Mouse (Mus musculus) hindbrain, embryonic 12.5 days (tissue): ENCODE data around the gene Ddost. TPM values are rescaled to one million over a fixed set of nuclear protein-coding genes. Genes with fewer than 3 reads are reported as not detected.

ENCODE experiments used
- ATAC-seq: fragments of 200-750 bp; cut with Nextera tagmentation; 2 replicates; pipeline ENCODE4 v1.8.0; 2017; ENCODE audit warnings: moderate TSS enrichment; ENCODE audit not compliant: low FRiP score
- H3K27ac ChIP-seq: fragments of 300-500 bp; sonication (generic); 2 replicates; pipeline ENCODE4 v1.5.1; 2016; ENCODE audit warnings: mild to moderate bottlenecking
- H3K27me3 ChIP-seq: fragments of 300-500 bp; sonication (generic); 2 replicates; pipeline ENCODE4 v1.6.1; 2016; ENCODE audit warnings: mild to moderate bottlenecking
- H3K36me3 ChIP-seq: fragments of 300-500 bp; sonication (generic); 2 replicates; pipeline ENCODE4 v1.6.1; 2016; ENCODE audit warnings: mild to moderate bottlenecking
- H3K4me1 ChIP-seq: fragments of 300-500 bp; sonication (generic); 2 replicates; pipeline ENCODE4 v1.6.1; 2016
- H3K4me2 ChIP-seq: fragments of 300-500 bp; sonication (generic); replicated peaks from 2 replicates; pipeline ENCODE4 v1.6.1; 2016; ENCODE audit warnings: mild to moderate bottlenecking
- H3K4me3 ChIP-seq: fragments of 300-500 bp; sonication (generic); 2 replicates; pipeline ENCODE4 v1.5.1; 2016; ENCODE audit warnings: mild to moderate bottlenecking
- H3K9ac ChIP-seq: fragments of 300-500 bp; sonication (generic); 2 replicates; pipeline ENCODE4 v1.6.1; 2016; ENCODE audit warnings: mild to moderate bottlenecking, moderate library complexity
- H3K9me3 ChIP-seq: fragments of 300-500 bp; sonication (generic); replicated peaks from 2 replicates; pipeline ENCODE4 v1.6.1; 2016; ENCODE audit warnings: mild to moderate bottlenecking
- WGBS: fragments of 180-500 bp; shearing (Covaris S2); methylation state at CpG from one replicate; pipeline ENCODE4 v1.1.7; 2016; 5-methylcytosine and 5-hydroxymethylcytosine counted together
- polyA plus RNA-seq: library from polyadenylated mRNA; unstranded; fragments of >200 nt; fragmentation: Nextera tagmentation; extraction: Ambion mirVana; gene quantifications from 2 replicates; pipeline ENCODE4 v1.2.1, GENCODE M21; 2016

Gene Ddost
- polyA plus RNA-seq, 1 experiment from 2014 or later: 250 TPM

GRCm38 (mm10) chr4:138292028-138292427, 12.5 kb upstream of the Ddost start:
- H3K4me2 ChIP-seq: no peak overlapping the region
- H3K9ac ChIP-seq: no peak overlapping the region
- no peaks in the 10 kb centered on the region for H3K9me3 ChIP-seq
- H3K4me1 ChIP-seq: peaks cover 2% of the 10 kb centered on the region; the same call in 1 of the 2 replicates
- no peak overlapping the region for H3K27ac ChIP-seq
- WGBS: 86% methylated on average over 13 of the region's 13 CpGs
- H3K27me3 ChIP-seq: peaks cover 6% of the 10 kb centered on the region; the same call in 1 of the 2 replicates
- H3K36me3 ChIP-seq: no peaks in the 10 kb centered on the region
- ATAC-seq: no peak
- H3K4me3 ChIP-seq: no peak overlapping the region

- Histone ChIP-seq H3K36me3 (no peaks in the 10 kb centered on the region), H3K27ac (peak overlapping the region; percentile 86), H3K9ac (no peak overlapping the region), H3K27me3 (no peaks in the 10 kb centered on the region), H3K9me3 (no peaks in the 10 kb centered on the region), H3K4me1 (peaks cover 2% of the 10 kb centered on the region; the same call in 1 of the 2 replicates), H3K4me2 (no peak overlapping the region), H3K4me3 (no peak overlapping the region)
- peak; percentile 89 for ATAC-seq
- 67% methylated on average over 18 of the region's 18 CpGs for WGBS
Observed at GRCm38 (mm10) chr4:138293261-138293948, 11.1 kb upstream of the Ddost start.

GRCm38 (mm10) chr4:138293949-138294550, 10.5 kb upstream of the Ddost start:
- peak overlapping the region; percentile 86 for H3K27ac ChIP-seq
- peak; percentile 48 for ATAC-seq
- no peak overlapping the region for H3K9ac ChIP-seq
- 81% methylated on average over 10 of the region's 14 CpGs for WGBS
- no peaks in the 10 kb centered on the region for H3K9me3 ChIP-seq
- no peak overlapping the region for H3K4me3 ChIP-seq
- peaks cover 2% of the 10 kb centered on the region; the same call in 1 of the 2 replicates for H3K4me1 ChIP-seq
- H3K36me3 ChIP-seq: no peaks in the 10 kb centered on the region
- H3K4me2 ChIP-seq: no peak overlapping the region
- H3K27me3 ChIP-seq: no peaks in the 10 kb centered on the region

DNA sequence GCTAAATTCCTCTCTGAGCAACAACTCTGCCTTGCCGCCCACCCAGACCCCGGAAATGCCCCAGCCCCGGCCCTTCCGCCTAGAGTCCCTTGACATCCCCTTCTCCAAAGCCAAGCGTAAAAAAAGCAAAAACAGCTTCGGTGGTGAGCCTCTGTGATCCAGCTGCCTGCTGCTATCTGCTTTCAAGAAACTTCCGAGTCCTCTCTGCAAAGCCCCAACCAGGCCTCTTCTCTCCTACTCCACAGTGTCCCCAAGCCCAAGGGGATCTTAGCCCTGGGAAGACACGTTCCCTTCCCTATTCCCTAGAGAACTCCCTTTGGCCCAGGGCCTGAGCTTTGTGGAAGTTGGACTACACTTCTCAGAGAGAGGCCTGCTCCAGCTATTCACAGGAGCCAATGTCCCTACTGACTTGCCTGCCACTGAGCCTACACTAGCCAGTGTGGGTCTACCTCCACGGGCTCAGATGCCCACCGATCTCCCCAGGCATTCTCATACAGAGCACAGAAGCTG, 3.2 kb upstream of the Ddost start:
- Histone ChIP-seq H3K27me3 (no peaks in the 10 kb centered on the region), H3K36me3 (no peaks in the 10 kb centered on the region), H3K9ac (no peak overlapping the region), H3K9me3 (no peaks in the 10 kb centered on the region), H3K4me2 (no peak overlapping the region), H3K4me3 (no peak overlapping the region), H3K27ac (no peak overlapping the region), H3K4me1 (peaks cover 18% of the 10 kb centered on the region)
- ATAC-seq: no peak
- WGBS: 87% methylated on average over 10 of the region's 10 CpGs

DNA sequence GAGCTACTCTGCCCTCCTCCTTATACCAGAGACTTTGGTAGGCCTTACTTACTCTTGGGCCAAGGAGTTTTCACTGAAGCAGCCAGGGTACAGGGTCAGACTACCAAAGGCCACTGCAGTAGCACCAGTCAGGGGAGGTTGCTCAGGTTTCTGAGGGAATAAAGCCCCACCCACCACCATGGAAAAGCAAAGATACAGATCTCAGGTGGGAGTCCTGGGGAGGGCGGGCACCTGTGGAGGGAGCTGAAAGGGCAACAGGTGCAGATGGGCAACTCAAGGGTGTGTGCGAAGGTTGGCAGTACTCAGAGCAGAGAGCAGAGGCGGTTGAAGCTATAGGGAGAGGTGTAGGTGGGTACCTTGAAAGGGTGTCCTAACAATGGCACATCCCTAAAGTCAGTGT, 1.5 kb upstream of the Ddost start:
- H3K4me3 ChIP-seq: no peak overlapping the region
- ATAC-seq: no peak
- H3K27me3 ChIP-seq: no peaks in the 10 kb centered on the region
- H3K4me1 ChIP-seq: peaks cover 24% of the 10 kb centered on the region
- WGBS: 93% methylated on average over 3 of the region's 3 CpGs
- H3K36me3 ChIP-seq: peaks cover 13% of the 10 kb centered on the region
- no peaks in the 10 kb centered on the region for H3K9me3 ChIP-seq
- no peak overlapping the region for H3K9ac ChIP-seq
- no peak overlapping the region for H3K27ac ChIP-seq
- H3K4me2 ChIP-seq: no peak overlapping the region

DNA sequence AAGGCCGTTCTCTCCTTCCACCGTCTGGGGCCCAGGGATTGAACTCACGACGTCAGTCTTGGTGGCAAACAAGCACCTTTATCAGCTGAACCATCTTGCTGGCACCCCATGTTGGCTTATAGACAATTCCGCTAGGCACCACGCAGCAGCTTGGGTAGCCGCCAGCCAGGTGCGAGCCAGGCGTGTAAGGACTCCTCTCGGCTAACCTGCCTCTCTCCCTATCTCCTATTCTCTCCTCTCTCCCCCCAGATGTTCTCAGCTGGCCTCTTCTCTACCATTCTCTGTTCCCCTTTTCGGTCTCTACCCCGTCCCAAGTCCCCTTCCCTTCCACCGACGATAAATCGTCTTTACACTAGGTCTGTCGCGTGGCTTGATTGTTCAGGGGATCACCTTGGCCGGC, 788 bp upstream of the Ddost start:
- Histone ChIP-seq H3K9ac (peak overlapping the region; percentile 65), H3K9me3 (no peaks in the 10 kb centered on the region), H3K4me3 (peak overlapping the region; percentile 94), H3K36me3 (peaks cover 18% of the 10 kb centered on the region), H3K4me2 (peak overlapping the region; percentile 76), H3K27ac (peak overlapping the region; percentile 70), H3K27me3 (no peaks in the 10 kb centered on the region), H3K4me1 (peaks cover 24% of the 10 kb centered on the region)
- 16% methylated on average over 18 of the region's 18 CpGs for WGBS
- ATAC-seq: no peak

GRCm38 (mm10) chr4:138307025-138307424, 2.5 kb downstream of the Ddost start:
- H3K9ac ChIP-seq: no peak overlapping the region
- H3K4me1 ChIP-seq: peaks cover 24% of the 10 kb centered on the region
- no peaks in the 10 kb centered on the region for H3K27me3 ChIP-seq
- H3K36me3 ChIP-seq: peaks cover 49% of the 10 kb centered on the region
- 86% methylated on average over 3 of the region's 3 CpGs for WGBS
- no peak overlapping the region for H3K4me2 ChIP-seq
- ATAC-seq: no peak
- H3K27ac ChIP-seq: no peak overlapping the region
- H3K9me3 ChIP-seq: no peaks in the 10 kb centered on the region
- H3K4me3 ChIP-seq: no peak overlapping the region

GRCm38 (mm10) chr4:138307739-138308138, 3.2 kb downstream of the Ddost start:
- peaks cover 24% of the 10 kb centered on the region for H3K4me1 ChIP-seq
- H3K4me2 ChIP-seq: no peak overlapping the region
- no peak overlapping the region for H3K4me3 ChIP-seq
- no peaks in the 10 kb centered on the region for H3K9me3 ChIP-seq
- ATAC-seq: no peak
- H3K27me3 ChIP-seq: no peaks in the 10 kb centered on the region
- no peak overlapping the region for H3K27ac ChIP-seq
- no peak overlapping the region for H3K9ac ChIP-seq
- 91% methylated on average over 12 of the region's 12 CpGs for WGBS
- H3K36me3 ChIP-seq: peaks cover 57% of the 10 kb centered on the region

GRCm38 (mm10) chr4:138310311-138310910, 5.9 kb downstream of the Ddost start:
- 94% methylated on average over 19 of the region's 19 CpGs for WGBS
- no peak for ATAC-seq
- Histone ChIP-seq H3K4me2 (no peak overlapping the region), H3K9ac (no peak overlapping the region), H3K27ac (no peak overlapping the region), H3K27me3 (no peaks in the 10 kb centered on the region), H3K4me3 (no peak overlapping the region), H3K36me3 (peaks cover 83% of the 10 kb centered on the region), H3K4me1 (peaks cover 13% of the 10 kb centered on the region), H3K9me3 (no peaks in the 10 kb centered on the region)

- peaks cover 92% of the 10 kb centered on the region for H3K36me3 ChIP-seq
- peak; percentile 18; the same call in 1 of the 2 replicates for ATAC-seq
Observed at GRCm38 (mm10) chr4:138311595-138311994, 7.1 kb downstream of the Ddost start.

GRCm38 (mm10) chr4:138312105-138312504, 7.6 kb downstream of the Ddost start:
- 96% methylated on average over 3 of the region's 3 CpGs for WGBS
- Histone ChIP-seq H3K9me3 (peaks cover 4% of the 10 kb centered on the region; the same call in 1 of the 2 replicates), H3K4me2 (no peak overlapping the region), H3K9ac (no peak overlapping the region), H3K4me3 (no peak overlapping the region), H3K27ac (no peak overlapping the region), H3K36me3 (peaks cover 94% of the 10 kb centered on the region), H3K27me3 (no peaks in the 10 kb centered on the region), H3K4me1 (peaks cover under 1% of the 10 kb centered on the region; the same call in 1 of the 2 replicates)
- ATAC-seq: no peak

More at GRCm38 (mm10) chr4:138311595-138311994, 7.1 kb downstream of the Ddost start:
- H3K9ac ChIP-seq: no peak overlapping the region
- no peak overlapping the region for H3K4me3 ChIP-seq
- H3K27ac ChIP-seq: no peak overlapping the region
- no peak overlapping the region for H3K4me2 ChIP-seq
- H3K9me3 ChIP-seq: peaks cover 3% of the 10 kb centered on the region; the same call in 1 of the 2 replicates
- WGBS: 74% methylated on average over 8 of the region's 8 CpGs
- peaks cover 4% of the 10 kb centered on the region; the same call in 1 of the 2 replicates for H3K4me1 ChIP-seq
- no peaks in the 10 kb centered on the region for H3K27me3 ChIP-seq

DNA sequence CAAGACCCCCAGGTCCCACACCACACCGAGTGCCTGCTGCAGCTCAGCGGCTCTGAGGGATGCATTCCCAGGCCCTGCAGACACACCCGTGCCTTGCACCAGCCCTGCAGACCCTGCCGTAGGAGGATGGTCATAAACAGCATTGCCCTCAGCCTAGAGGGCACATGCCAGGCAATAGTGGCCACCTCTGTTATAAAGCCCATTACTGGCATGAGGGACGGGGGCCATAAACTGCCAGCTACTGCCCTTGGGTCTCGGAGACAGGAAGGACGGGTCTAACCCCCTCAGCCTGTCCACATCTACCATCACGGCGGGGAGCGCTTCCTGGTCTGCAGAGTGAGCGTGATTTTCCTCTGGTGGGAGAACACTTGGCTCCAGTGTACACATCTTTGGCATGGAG, 8.5 kb downstream of the Ddost start:
- no peak overlapping the region for H3K4me2 ChIP-seq
- H3K4me1 ChIP-seq: peaks cover 7% of the 10 kb centered on the region; the same call in 1 of the 2 replicates
- H3K27me3 ChIP-seq: no peaks in the 10 kb centered on the region
- no peak for ATAC-seq
- H3K27ac ChIP-seq: no peak overlapping the region
- H3K9me3 ChIP-seq: peaks cover 4% of the 10 kb centered on the region; the same call in 1 of the 2 replicates
- no peak overlapping the region for H3K4me3 ChIP-seq
- no peak overlapping the region for H3K9ac ChIP-seq
- peaks cover 89% of the 10 kb centered on the region for H3K36me3 ChIP-seq
- WGBS: 95% methylated on average over 11 of the region's 11 CpGs
